Mouse (Mus musculus) thymus, adult 2 months (tissue): Measurements from ENCODE around the gene Creb3l1.

ENCODE experiments used
- CTCF ChIP-seq: fragments of 200-500 bp; IDR thresholded peaks from 2 replicates; pipeline ENCODE4 v1.5.1; 2012; ENCODE audit warnings: mild to moderate bottlenecking, control low read depth, low read length, moderate library complexity, borderline replicate concordance; ENCODE audit not compliant: control insufficient read depth, poor library complexity, insufficient read depth; ENCODE audit errors: extremely low read depth
- POLR2A ChIP-seq: fragments of 200-500 bp; IDR thresholded peaks from 2 replicates; pipeline ENCODE4 v1.6.1; 2012; ENCODE audit warnings: mild to moderate bottlenecking, low read length, control low read depth, moderate library complexity; ENCODE audit not compliant: control insufficient read depth, poor library complexity, insufficient read depth; ENCODE audit errors: extremely low read depth

GRCm38 (mm10) chr2:92066899-92067298 is 42.6 kb upstream of the Creb3l1 start:
- no peak for TF ChIP-seq CTCF
- TF ChIP-seq POLR2A, result no peak
